Mouse (Mus musculus): ENCODE results near the gene Mmp1b. TPM values are rescaled to one million over a fixed set of nuclear protein-coding genes. Genes with fewer than 3 reads are reported as not detected.
"Not testable (repeated sequence)": the region's sequence is repeated elsewhere in the genome, so short reads cannot be mapped to it uniquely, and the experiment has no call there.

The Mmp1b gene
- not detected for total RNA-seq (2021)
- long read RNA-seq, experiment 1 = 0 reads
- long read RNA-seq, experiment 2 = 0 reads

GRCm38 (mm10) chr9:7387947-7388346 lies at the start of gene Mmp1b:
TSS of gene Mmp1b (minus strand) at chr9:7388047.
- intact Hi-C loops (cut with DNase I) = no loop called here
- DNase-seq (ENCODE audit: low spot score in 2 of 2) = no peak

- DNase-seq (ENCODE audit: low spot score in 2 of 2); intact Hi-C loops (cut with DNase I): not testable (repeated sequence)
Observed at GRCm38 (mm10) chr9:7396556-7396955, 8.7 kb upstream of the Mmp1b start.

GRCm38 (mm10) chr9:7354535-7354934 lies 33.3 kb downstream of the Mmp1b start:
- intact Hi-C loops (cut with DNase I) = no loop called here
- DNase-seq (ENCODE audit: low spot score in 2 of 2) = peak in 1 of 2 experiments; percentile 3

GRCm38 (mm10) chr9:7345513-7345912 lies 42.3 kb downstream of the Mmp1b start:
- intact Hi-C loops (cut with DNase I) = no loop called here
- no peak for DNase-seq (ENCODE audit: low spot score in 2 of 2)

- DNase-seq (ENCODE audit: low spot score in 2 of 2) = no peak
- intact Hi-C loops (cut with DNase I) = no loop called here
Observed at GRCm38 (mm10) chr9:7344107-7344506, 43.7 kb downstream of the Mmp1b start, which contains the start of gene Mmp12. TSS of gene Mmp12 (plus strand) at chr9:7344381.

- intact Hi-C loops (cut with DNase I) = no loop called here
- DNase-seq (ENCODE audit: low spot score in 2 of 2) = no peak
Observed at GRCm38 (mm10) chr9:7336740-7337483, 50.9 kb downstream of the Mmp1b start.

- intact Hi-C loops (cut with DNase I) = no loop called here
- no peak for DNase-seq (ENCODE audit: low spot score in 2 of 2)
Observed at GRCm38 (mm10) chr9:7335766-7336680, 51.8 kb downstream of the Mmp1b start.

GRCm38 (mm10) chr9:7331847-7332246 lies 56.0 kb downstream of the Mmp1b start:
- DNase-seq (ENCODE audit: low spot score in 2 of 2) = no peak
- intact Hi-C loops (cut with DNase I) = no loop called here

Other genes with a start within 250 kb of the Mmp1b start
- 10 to 100 TPM; 28.7 to 29.5 TPM for gene Dync2h1, start 203.6 kb downstream of the Mmp1b start, total RNA-seq (2021)
- gene Dcun1d5, start 203.5 kb downstream of the Mmp1b start, total RNA-seq (2021) = 10 to 100 TPM; 82.0 to 82.7 TPM
- under 1 TPM; 0.17 to 0.18 TPM for gene Mmp13, start 115.5 kb downstream of the Mmp1b start, total RNA-seq (2021)
- gene Mmp12, start 43.7 kb downstream of the Mmp1b start, total RNA-seq (2021) = not detected
- not detected for gene Mmp3, start 57.8 kb upstream of the Mmp1b start, total RNA-seq (2021)
- not detected for gene Mmp10, start 114.3 kb upstream of the Mmp1b start, total RNA-seq (2021)
- not detected for gene Mmp8, start 170.4 kb upstream of the Mmp1b start, total RNA-seq (2021)
- gene Mmp27, start 183.3 kb upstream of the Mmp1b start, total RNA-seq (2021) = not detected
- gene Mmp20, start 240.2 kb upstream of the Mmp1b start, total RNA-seq (2021) = not detected